Mouse (Mus musculus) forebrain, embryonic 13.5 days (tissue): ENCODE data around the gene Gm5136. TPM values are rescaled to one million over a fixed set of nuclear protein-coding genes. Genes with fewer than 3 reads are reported as not detected.

Experiments
- ATAC-seq: fragments of 200-750 bp; cut with Nextera tagmentation; 2 replicates; pipeline ENCODE4 v1.8.0; 2017
- H3K27ac ChIP-seq: fragments of 300-500 bp; sonication (generic); 2 replicates; pipeline ENCODE4 v1.5.1; 2015; ENCODE audit warnings: inconsistent platforms, mild to moderate bottlenecking, moderate library complexity
- H3K27me3 ChIP-seq: fragments of 300-500 bp; sonication (generic); 2 replicates; pipeline ENCODE4 v1.6.1; 2015; ENCODE audit warnings: mild to moderate bottlenecking, inconsistent platforms
- H3K36me3 ChIP-seq: fragments of 300-500 bp; sonication (generic); 2 replicates; pipeline ENCODE4 v1.6.1; 2015; ENCODE audit warnings: mild to moderate bottlenecking, inconsistent platforms; ENCODE audit not compliant: poor library complexity, severe bottlenecking
- H3K4me1 ChIP-seq: fragments of 300-500 bp; sonication (generic); 2 replicates; pipeline ENCODE4 v1.6.1; 2015; ENCODE audit warnings: inconsistent platforms
- H3K4me2 ChIP-seq: fragments of 300-500 bp; sonication (generic); 2 replicates; pipeline ENCODE4 v1.6.1; 2015; ENCODE audit warnings: inconsistent platforms, mild to moderate bottlenecking, moderate library complexity
- H3K4me3 ChIP-seq: fragments of 300-500 bp; sonication (generic); 2 replicates; pipeline ENCODE4 v1.5.1; 2015; ENCODE audit warnings: mild to moderate bottlenecking, inconsistent platforms
- H3K9ac ChIP-seq: fragments of 300-500 bp; sonication (generic); 2 replicates; pipeline ENCODE4 v1.6.1; 2015; ENCODE audit warnings: mild to moderate bottlenecking, inconsistent platforms
- H3K9me3 ChIP-seq: fragments of 300-500 bp; sonication (generic); replicated peaks from 2 replicates; pipeline ENCODE4 v1.6.1; 2016; ENCODE audit warnings: inconsistent platforms
- WGBS: fragments of 180-500 bp; shearing (Covaris S2); methylation state at CpG from one replicate; pipeline ENCODE4 v1.1.7; 2015; 5-methylcytosine and 5-hydroxymethylcytosine counted together
- polyA plus RNA-seq: library from polyadenylated mRNA; unstranded; fragments of >200 nt; fragmentation: Nextera tagmentation; extraction: Ambion mirVana; gene quantifications from 2 replicates; pipeline ENCODE4 v1.2.1, GENCODE M21; 2015

Gene Gm5136
- polyA plus RNA-seq, 1 experiment from 2014 or later: 0.19 TPM

DNA sequence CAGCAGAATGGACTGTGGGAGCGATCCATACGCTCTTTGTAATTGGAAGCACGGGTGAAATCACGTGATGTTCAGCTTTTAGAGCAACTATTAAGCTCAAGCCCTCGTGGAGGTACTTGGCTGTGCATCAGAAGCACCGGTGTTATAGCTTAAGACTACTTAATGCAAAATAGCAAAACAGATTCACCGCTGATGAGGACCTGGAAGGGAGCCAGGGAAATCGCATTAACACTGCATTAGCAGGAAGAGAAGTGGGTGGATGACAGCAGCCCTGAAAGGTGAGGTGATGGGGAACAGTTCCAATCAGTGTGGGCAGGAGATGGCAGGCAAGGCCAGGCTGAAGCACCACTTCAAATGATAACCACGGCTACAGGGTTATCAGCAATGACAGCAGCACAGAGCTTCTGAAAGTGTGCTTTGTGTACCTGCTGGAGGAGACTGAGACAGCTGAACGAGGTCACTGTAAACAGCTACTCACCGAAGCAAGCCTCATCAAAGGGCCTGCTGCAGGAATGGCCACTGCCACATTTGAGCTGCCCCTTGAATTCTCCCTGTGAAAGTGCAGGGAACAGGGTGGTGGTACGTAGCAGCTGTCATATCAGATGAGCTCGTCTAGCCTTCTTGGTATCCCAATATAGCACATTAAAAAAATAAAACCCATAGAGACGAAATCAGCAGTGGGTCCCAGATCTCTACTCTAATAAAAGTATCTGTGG, 20.1 kb downstream of the Gm5136 start:
- ATAC-seq: peak; percentile 78
- Histone ChIP-seq H3K4me1 (peaks cover 16% of the 10 kb centered on the region), H3K4me3 (no peak overlapping the region), H3K27me3 (no peaks in the 10 kb centered on the region), H3K27ac (peak overlapping the region; percentile 20; the same call in 1 of the 2 replicates), H3K4me2 (no peak overlapping the region), H3K9me3 (no peaks in the 10 kb centered on the region), H3K36me3 (no peaks in the 10 kb centered on the region), H3K9ac (no peak overlapping the region)
- 44% methylated on average over 14 of the region's 14 CpGs for WGBS

DNA sequence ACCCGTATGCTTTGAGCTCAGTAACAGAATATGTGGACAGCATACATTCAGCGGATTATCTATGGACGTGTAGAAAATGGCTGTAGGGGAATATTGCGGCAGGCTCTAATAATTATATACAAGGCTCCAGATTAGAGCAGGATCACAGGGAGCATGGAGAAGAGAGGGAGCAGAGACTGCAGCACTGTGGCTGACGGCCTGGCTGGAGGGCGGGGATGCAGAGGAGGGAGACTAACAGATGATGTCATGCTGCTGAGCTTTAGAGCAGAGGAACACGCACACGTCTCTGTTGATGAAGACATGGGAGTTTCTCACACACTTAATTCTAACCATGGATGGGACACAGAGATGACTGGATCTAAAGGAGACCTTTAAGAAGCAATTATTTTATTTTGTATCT, 22.9 kb downstream of the Gm5136 start:
- H3K36me3 ChIP-seq: no peaks in the 10 kb centered on the region
- H3K9ac ChIP-seq: no peak overlapping the region
- H3K4me1 ChIP-seq: peaks cover 16% of the 10 kb centered on the region
- 82% methylated on average over 8 of the region's 8 CpGs for WGBS
- no peak overlapping the region for H3K27ac ChIP-seq
- no peaks in the 10 kb centered on the region for H3K27me3 ChIP-seq
- H3K9me3 ChIP-seq: no peaks in the 10 kb centered on the region
- H3K4me3 ChIP-seq: no peak overlapping the region
- no peak for ATAC-seq
- H3K4me2 ChIP-seq: no peak overlapping the region

DNA sequence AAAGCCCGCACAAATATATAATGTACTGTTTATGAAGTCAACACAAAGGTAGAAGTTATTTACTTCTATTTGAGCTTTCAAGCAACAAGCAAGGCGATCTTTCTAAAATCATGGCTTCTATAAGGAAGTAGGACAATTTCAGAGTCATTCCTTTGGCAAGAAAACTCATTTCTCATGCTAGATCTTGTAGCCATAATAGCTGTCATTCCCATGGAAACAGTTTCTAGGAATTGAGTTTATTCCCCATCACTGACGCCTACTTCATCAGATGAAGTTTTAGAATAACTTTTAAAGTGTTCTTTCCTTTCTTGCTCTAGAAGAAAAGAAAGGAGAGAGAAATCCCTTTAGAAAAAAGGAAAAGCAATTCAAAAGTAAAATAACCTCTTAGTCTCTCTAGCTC, 31.0 kb downstream of the Gm5136 start:
- Histone ChIP-seq H3K4me3 (no peak overlapping the region), H3K36me3 (no peaks in the 10 kb centered on the region), H3K4me2 (no peak overlapping the region), H3K27ac (no peak overlapping the region), H3K9ac (no peak overlapping the region), H3K9me3 (no peaks in the 10 kb centered on the region), H3K27me3 (no peaks in the 10 kb centered on the region), H3K4me1 (no peaks in the 10 kb centered on the region)
- 91% methylated on average over 3 of the region's 3 CpGs for WGBS
- no peak for ATAC-seq

DNA sequence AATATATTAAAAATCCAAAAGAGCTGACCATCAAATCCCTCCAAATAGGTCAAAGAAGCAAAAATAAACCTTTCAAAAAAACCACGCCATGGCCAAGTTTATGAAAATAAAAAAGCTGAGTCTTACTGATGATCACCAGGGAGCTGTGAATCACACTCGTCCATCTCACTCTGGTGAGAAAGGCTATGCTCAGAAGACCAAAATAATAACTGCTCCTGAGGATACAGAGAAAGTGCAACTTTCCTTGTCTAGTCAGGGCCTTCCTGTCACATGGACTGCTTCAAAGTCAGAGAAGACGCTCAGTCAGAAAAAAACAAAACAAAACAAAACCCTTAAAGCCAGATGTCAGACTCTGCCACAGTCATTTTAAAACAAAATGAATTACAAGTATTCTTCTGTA, 39.7 kb downstream of the Gm5136 start:
- no peak for ATAC-seq
- no peak overlapping the region for H3K9ac ChIP-seq
- H3K4me3 ChIP-seq: no peak overlapping the region
- no peaks in the 10 kb centered on the region for H3K27me3 ChIP-seq
- H3K27ac ChIP-seq: no peak overlapping the region
- H3K9me3 ChIP-seq: no peaks in the 10 kb centered on the region
- H3K4me1 ChIP-seq: no peaks in the 10 kb centered on the region
- no peak overlapping the region for H3K4me2 ChIP-seq
- WGBS: 79% methylated on average over 3 of the region's 3 CpGs
- H3K36me3 ChIP-seq: no peaks in the 10 kb centered on the region

DNA sequence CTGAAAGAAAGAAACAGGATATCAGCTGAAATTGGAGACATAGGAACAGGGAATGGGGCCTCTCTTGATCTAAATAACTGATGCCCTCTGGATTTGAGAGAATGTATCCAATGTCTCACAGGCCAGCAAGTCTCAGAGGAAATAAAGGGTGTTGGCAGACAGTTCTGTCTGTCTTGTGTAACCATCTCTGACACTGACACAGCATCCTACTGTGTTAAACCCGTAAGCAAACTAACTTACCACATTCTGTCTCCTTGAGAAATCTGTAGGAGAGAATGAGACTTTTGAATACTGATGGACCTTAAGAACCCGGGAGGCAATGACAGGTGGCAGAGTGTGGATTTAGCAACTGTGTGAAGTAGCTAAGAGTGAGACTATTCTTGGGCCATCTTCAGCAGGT, 41.7 kb downstream of the Gm5136 start:
- WGBS: 78% methylated on average over 2 of the region's 2 CpGs
- no peak overlapping the region for H3K9ac ChIP-seq
- no peaks in the 10 kb centered on the region for H3K4me1 ChIP-seq
- no peaks in the 10 kb centered on the region for H3K27me3 ChIP-seq
- no peak overlapping the region for H3K27ac ChIP-seq
- H3K4me3 ChIP-seq: no peak overlapping the region
- no peak overlapping the region for H3K4me2 ChIP-seq
- H3K36me3 ChIP-seq: no peaks in the 10 kb centered on the region
- no peaks in the 10 kb centered on the region for H3K9me3 ChIP-seq
- ATAC-seq: no peak

DNA sequence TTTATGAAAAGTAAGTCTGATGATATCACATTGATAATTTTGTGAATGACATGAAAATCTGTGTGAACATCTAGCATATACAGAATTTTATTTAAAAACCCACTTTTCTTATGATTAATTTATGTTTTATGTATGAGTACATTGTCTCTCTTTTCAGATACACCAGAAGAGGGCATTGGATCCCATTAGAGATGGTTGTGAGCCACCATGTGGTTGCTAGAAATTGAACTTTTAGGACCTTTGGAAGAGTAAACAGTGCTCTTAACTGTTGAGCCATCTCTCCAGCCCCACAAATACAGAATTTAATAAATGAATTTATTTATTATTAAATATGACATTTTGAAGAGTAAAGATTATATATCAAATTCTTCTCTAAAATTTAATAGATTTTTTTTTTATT, 42.3 kb downstream of the Gm5136 start:
- Histone ChIP-seq H3K4me1 (no peaks in the 10 kb centered on the region), H3K4me3 (no peak overlapping the region), H3K4me2 (no peak overlapping the region), H3K36me3 (no peaks in the 10 kb centered on the region), H3K27me3 (no peaks in the 10 kb centered on the region), H3K9ac (no peak overlapping the region), H3K27ac (no peak overlapping the region), H3K9me3 (no peaks in the 10 kb centered on the region)
- ATAC-seq: no peak

DNA sequence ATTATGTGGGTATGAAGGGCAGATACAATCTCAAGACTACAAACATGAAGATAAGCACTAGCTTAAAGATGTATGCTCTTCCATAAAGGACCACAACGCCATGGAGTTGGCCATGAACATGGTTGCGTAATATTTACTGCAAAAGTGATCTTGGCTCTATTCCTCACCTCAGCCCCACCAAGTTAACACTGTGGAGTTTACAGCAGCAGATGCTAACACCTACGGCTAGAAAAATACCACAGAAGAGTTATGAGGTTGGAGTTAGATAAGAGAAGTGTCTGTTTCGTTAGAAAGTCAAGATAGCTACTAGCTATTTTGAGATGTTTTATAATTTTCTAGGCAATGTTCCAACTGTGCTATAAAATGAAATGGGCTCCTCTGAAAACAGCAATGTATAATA, 43.1 kb downstream of the Gm5136 start:
- H3K27ac ChIP-seq: no peak overlapping the region
- no peaks in the 10 kb centered on the region for H3K27me3 ChIP-seq
- H3K9me3 ChIP-seq: no peaks in the 10 kb centered on the region
- WGBS: 92% methylated on average over 4 of the region's 4 CpGs
- H3K4me3 ChIP-seq: no peak overlapping the region
- H3K4me1 ChIP-seq: no peaks in the 10 kb centered on the region
- H3K36me3 ChIP-seq: no peaks in the 10 kb centered on the region
- ATAC-seq: no peak
- H3K9ac ChIP-seq: no peak overlapping the region
- H3K4me2 ChIP-seq: no peak overlapping the region

DNA sequence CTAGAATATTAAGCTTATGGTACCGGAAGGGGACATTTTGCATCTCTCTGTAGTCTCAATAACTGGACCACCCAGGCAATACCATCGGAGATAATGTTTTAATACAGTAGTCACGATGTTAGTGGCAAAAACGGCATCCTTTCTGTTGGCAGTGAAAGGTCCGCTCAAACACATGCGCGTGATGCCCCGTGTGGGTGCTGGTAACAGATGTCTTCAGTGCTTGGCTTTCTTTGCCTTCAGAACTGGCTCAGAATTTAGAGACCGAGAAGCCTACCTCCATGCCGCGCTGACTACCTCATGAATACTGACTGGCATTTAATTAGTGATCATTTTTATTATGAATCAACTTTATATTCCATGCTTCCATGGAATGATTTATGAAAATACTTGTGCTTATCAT, 44.9 kb downstream of the Gm5136 start:
- Histone ChIP-seq H3K27ac (no peak overlapping the region), H3K4me1 (no peaks in the 10 kb centered on the region), H3K9me3 (no peaks in the 10 kb centered on the region), H3K36me3 (no peaks in the 10 kb centered on the region), H3K4me3 (no peak overlapping the region), H3K4me2 (no peak overlapping the region), H3K9ac (no peak overlapping the region), H3K27me3 (no peaks in the 10 kb centered on the region)
- WGBS: 95% methylated on average over 11 of the region's 11 CpGs
- ATAC-seq: no peak

DNA sequence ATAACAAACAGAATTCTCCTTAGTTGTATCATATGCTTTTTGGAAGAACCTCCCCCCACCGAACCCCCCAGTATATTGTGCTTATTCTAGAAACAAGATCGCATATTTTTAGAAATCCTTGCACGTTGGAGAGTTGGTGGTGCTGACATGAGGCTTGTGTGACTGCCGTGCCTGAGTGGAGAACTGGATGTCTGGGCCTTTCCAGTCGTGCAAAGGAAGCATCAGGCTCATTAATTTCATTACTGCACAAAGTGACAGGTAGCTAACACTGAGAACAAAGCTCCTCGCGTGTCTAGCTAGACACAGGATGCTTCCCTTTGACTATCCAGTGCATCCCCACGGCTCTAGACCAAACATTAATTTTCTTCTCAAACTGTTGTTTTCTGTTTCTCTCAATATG, 47.1 kb downstream of the Gm5136 start:
- Histone ChIP-seq H3K4me2 (no peak overlapping the region), H3K4me1 (no peaks in the 10 kb centered on the region), H3K27ac (no peak overlapping the region), H3K27me3 (no peaks in the 10 kb centered on the region), H3K36me3 (no peaks in the 10 kb centered on the region), H3K9ac (no peak overlapping the region), H3K9me3 (no peaks in the 10 kb centered on the region), H3K4me3 (no peak overlapping the region)
- WGBS: 68% methylated on average over 8 of the region's 8 CpGs
- ATAC-seq: no peak

DNA sequence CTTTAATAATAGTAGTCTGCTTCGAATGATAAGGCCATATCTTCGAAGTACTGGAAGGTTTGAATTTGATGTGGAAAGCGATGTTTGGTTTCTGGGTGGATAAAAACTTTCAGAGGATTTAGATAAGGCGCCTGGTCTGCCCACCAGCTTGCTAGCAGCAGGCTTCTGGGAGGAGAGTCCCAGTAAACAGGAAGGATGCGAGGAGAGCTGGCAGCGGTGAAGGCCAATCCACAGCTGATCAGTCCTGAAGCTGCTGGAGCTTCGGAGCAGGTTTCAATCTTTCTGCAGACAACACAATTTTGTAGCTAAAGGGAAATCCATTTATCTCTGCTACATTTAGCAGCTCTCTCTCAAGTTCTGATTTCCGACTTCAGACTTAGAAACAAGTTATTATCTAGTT, 47.9 kb downstream of the Gm5136 start:
- H3K36me3 ChIP-seq: no peaks in the 10 kb centered on the region
- no peak overlapping the region for H3K9ac ChIP-seq
- no peaks in the 10 kb centered on the region for H3K4me1 ChIP-seq
- H3K4me3 ChIP-seq: no peak overlapping the region
- no peak overlapping the region for H3K27ac ChIP-seq
- 91% methylated on average over 8 of the region's 8 CpGs for WGBS
- no peaks in the 10 kb centered on the region for H3K27me3 ChIP-seq
- no peak overlapping the region for H3K4me2 ChIP-seq
- H3K9me3 ChIP-seq: no peaks in the 10 kb centered on the region
- ATAC-seq: no peak

DNA sequence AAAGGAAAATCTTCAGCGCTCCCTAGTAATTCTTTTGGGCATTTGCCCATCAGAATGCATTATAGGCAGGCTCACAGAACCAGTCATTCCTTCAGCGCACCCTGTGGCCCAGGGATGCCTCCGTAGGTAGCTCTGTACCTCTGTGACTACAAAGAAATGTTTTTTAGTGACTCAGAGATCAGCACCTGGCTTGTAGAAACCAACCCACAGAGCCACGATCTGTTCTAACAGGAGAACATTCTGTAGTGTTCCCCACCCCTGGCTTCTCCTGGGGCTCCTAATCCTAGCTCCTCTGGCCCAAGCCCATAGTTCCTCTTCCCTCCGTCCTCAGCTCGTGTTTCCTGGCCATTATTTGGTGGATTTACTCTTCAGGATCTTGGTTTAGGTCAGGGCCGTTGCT, 50.8 kb downstream of the Gm5136 start:
- Histone ChIP-seq H3K27me3 (no peaks in the 10 kb centered on the region), H3K4me1 (no peaks in the 10 kb centered on the region), H3K4me3 (no peak overlapping the region), H3K9ac (no peak overlapping the region), H3K4me2 (no peak overlapping the region), H3K27ac (no peak overlapping the region), H3K36me3 (no peaks in the 10 kb centered on the region), H3K9me3 (no peaks in the 10 kb centered on the region)
- ATAC-seq: no peak
- WGBS: 68% methylated on average over 7 of the region's 7 CpGs
